Mouse (Mus musculus) splenic B cell, adult 2 months (primary cell): ENCODE results near the gene Ddx27.

Source experiments
- DNase-seq: peaks from one replicate; pipeline ENCODE4 v3.0.0-alpha.2; 2011; ENCODE audit warnings: low read depth, low spot score
- H3K27me3 ChIP-seq: 2 replicates; pipeline ENCODE4 v1.6.1; 2012; ENCODE audit warnings: mild to moderate bottlenecking, low read length, moderate library complexity, mixed read lengths; ENCODE audit not compliant: control insufficient read depth, poor library complexity, insufficient read depth, severe bottlenecking
- H3K36me3 ChIP-seq: 2 replicates; pipeline ENCODE4 v1.6.1; 2012; ENCODE audit warnings: mild to moderate bottlenecking, low read length, moderate library complexity, mixed read lengths; ENCODE audit not compliant: control insufficient read depth, poor library complexity, insufficient read depth, severe bottlenecking

Gene Ddx27

GRCm38 (mm10) chr2:167014702-167015381, at the start of gene Ddx27:
Gene Ddx27, plus strand, starts transcription at chr2:167015193.
- Histone ChIP-seq H3K27me3 (no peaks in the 10 kb centered on the region; the same call in 1 of the 2 replicates), H3K36me3 (peaks cover 6% of the 10 kb centered on the region; the same call in 1 of the 2 replicates)
- DNase-seq: peak; percentile 94

- DNase-seq: no peak
Measured at GRCm38 (mm10) chr2:166973153-166973552, 41.8 kb upstream of the Ddx27 start.

DNA sequence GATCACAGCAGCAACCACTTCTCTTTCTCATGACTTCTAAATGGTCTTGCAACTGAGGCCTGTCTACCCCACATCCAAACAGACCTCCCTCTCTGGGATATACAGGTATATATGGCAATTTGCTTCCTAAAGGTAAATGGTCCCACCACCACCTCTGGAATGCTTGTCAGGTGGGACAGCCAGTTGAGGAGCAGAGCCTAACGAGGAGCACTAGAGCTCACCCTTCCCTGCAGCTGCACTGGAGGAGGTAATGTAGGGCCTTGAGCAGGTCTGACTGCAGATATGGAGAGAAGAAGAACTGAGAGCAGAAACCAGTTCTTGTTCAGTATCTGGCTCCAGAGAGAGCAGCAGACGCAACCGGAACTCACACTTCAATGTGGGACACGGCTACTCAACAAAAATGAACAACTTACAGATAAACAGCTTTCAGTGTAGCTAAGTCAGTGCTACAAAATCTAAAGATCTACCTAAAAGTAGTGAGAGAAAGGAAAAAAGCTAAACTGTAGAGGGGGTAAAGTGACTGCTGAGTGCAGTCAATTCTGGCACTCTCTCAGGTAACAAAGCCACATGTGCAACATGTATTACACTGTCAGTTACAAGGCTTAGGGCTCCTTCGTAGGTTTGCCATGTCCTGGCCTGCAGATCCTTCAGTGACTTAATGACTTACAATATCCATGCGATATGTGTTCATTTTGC, 40.7 kb upstream of the Ddx27 start:
- H3K27me3 ChIP-seq: no peaks in the 10 kb centered on the region
- DNase-seq: peak; percentile 46
- no peaks in the 10 kb centered on the region for H3K36me3 ChIP-seq

More at GRCm38 (mm10) chr2:166973153-166973552, 41.8 kb upstream of the Ddx27 start:
- Histone ChIP-seq H3K27me3 (no peaks in the 10 kb centered on the region), H3K36me3 (no peaks in the 10 kb centered on the region)

- Histone ChIP-seq H3K27me3 (no peaks in the 10 kb centered on the region), H3K36me3 (no peaks in the 10 kb centered on the region)
- DNase-seq: peak; percentile 32
Measured at GRCm38 (mm10) chr2:166976356-166976755, 38.6 kb upstream of the Ddx27 start.

- no peak for DNase-seq
- no peaks in the 10 kb centered on the region for H3K27me3 ChIP-seq
Measured at GRCm38 (mm10) chr2:166977490-166977889, 37.5 kb upstream of the Ddx27 start.

DNA sequence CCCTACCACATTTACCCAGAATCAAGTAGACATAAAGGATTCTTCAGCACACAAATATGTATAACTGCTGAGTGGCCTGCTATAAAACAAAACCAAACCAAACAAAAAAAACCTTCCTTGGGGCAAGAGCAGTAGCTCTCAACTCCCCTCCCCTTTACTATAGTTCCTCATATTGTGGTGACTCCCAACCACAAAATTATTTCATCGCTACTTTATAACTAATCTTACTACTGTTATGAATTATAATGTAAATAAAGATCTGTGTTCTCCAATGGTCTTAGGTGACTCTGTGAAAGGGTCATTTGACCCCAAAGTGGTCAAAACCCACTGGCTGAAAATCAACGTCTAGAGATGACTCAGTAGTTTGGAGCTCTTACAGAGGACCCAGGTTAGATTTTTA, 34.8 kb upstream of the Ddx27 start:
- DNase-seq: peak; percentile 56
- Histone ChIP-seq H3K27me3 (no peaks in the 10 kb centered on the region), H3K36me3 (0 out of 2 replicates have a peak, but pooled peaks cover 2% of the 10 kb centered on the region)

More at GRCm38 (mm10) chr2:166977490-166977889, 37.5 kb upstream of the Ddx27 start:
- H3K36me3 ChIP-seq: no peaks in the 10 kb centered on the region

DNA sequence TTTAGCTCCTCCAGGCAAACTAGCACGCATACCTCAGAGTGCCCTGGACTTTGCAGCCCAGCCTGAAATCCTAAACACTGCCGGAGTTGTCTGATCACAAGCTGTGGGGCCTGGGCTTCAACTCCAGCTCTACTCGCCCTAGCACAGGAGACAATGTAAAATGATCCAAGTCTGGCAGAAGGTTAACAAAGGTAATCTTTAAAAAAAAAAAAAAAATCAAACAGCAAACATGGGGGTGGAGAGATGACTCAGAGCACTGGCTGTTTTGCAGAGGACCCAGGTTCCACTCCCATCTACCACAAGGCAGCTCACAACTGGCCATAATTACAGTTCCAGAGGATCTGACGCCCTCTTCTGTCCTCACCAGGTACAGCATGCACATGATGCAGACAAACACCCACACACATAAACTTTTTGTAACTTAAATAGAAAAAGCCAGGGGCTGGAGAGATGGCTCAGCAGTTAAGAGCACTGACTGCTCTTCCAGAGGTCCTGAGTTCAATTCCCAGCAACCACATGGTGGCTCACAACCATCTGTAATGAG, 31.6 kb upstream of the Ddx27 start:
- 0 out of 2 replicates have a peak, but pooled peaks cover 2% of the 10 kb centered on the region for H3K36me3 ChIP-seq
- DNase-seq: peak; percentile 30
- no peaks in the 10 kb centered on the region for H3K27me3 ChIP-seq

GRCm38 (mm10) chr2:166990861-166991260, 24.1 kb upstream of the Ddx27 start:
- H3K27me3 ChIP-seq: no peaks in the 10 kb centered on the region
- peak; percentile 41 for DNase-seq
- no peaks in the 10 kb centered on the region for H3K36me3 ChIP-seq

DNA sequence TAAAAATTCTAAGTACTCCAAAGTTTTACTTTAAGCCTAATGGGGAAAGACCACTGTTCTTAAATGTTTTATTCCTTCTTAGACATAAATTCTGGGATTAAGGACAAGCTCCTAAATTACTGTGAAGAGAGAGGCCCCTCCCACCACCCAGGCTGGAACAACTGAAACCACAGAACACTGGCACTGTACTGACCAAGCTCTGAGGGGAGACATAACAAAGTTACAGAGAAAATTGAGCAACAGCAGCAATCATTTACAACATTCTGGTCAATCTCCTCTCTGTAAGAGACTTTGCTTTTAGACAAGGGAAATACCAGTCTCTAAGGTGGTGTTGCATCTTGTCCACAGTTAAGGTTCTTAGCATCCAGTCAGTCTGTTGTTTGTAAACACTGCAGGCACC, 23.0 kb upstream of the Ddx27 start:
- Histone ChIP-seq H3K27me3 (no peaks in the 10 kb centered on the region), H3K36me3 (no peaks in the 10 kb centered on the region)
- no peak for DNase-seq

DNA sequence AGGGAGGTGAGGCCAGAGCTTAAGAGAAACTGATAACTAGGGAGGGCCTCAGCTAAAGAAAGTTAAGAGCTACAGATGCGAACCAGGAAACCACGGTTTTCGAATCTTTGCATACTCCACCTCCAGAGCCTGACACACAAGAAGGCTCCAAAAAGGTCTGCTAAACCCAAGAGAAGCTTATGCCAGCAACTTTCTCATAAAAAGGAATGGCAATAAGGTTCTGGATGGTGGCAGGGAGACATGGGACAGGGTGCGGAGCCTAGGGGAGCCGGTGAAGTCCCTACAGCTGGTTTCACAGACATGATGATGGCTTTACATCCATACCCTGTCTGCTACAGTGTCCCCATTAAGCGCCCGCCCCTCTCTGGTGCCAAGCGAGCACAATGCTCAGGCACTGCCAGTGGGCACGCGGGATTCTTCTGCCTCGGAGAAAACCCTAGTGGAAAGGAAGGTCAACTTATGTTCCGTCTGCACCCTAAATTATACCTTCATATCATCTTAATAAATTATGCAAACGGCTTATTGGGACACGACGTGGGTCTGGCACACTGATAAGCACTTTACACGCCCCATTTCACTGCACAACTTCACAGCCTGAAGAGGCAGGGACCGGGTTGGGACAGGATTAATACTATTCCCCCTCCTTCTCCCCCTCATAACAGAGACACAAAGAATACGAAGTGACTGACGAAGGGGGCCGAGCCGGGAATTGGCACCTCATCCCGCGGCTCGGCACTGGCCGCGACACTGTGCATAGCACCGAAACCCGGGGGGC, 19.8 kb upstream of the Ddx27 start:
- Histone ChIP-seq H3K27me3 (no peaks in the 10 kb centered on the region), H3K36me3 (no peaks in the 10 kb centered on the region)
- peak; percentile 53 for DNase-seq

GRCm38 (mm10) chr2:166995796-166996532, 19.0 kb upstream of the Ddx27 start, which contains the start of gene Stau1:
Gene Stau1, minus strand, starts transcription at chr2:166996299.
- H3K36me3 ChIP-seq: no peaks in the 10 kb centered on the region
- no peaks in the 10 kb centered on the region for H3K27me3 ChIP-seq
- DNase-seq: peak; percentile 97

DNA sequence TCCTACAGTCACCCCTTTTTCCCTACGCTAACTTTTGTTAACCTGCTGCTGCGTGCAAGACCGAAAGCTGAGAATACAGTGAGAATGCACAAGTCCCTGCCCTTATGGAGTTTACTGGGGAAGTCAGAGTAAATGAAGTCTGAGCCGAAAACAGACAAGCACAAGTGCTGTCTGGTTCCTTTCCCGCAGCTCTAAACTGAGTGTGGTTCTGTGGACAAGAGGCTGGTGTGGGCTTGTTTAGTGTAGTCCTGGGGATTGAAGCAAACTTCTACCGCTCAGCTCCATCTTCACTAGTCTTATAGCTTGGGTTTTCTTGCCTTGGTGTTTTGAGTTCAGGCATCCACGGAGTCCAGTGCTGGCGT, 18.5 kb upstream of the Ddx27 start:
- no peaks in the 10 kb centered on the region for H3K27me3 ChIP-seq
- DNase-seq: no peak
- H3K36me3 ChIP-seq: no peaks in the 10 kb centered on the region

- DNase-seq: no peak
- H3K36me3 ChIP-seq: no peaks in the 10 kb centered on the region
Measured at GRCm38 (mm10) chr2:167001486-167001885, 13.5 kb upstream of the Ddx27 start.

More at GRCm38 (mm10) chr2:167001486-167001885, 13.5 kb upstream of the Ddx27 start:
- no peaks in the 10 kb centered on the region for H3K27me3 ChIP-seq
